Mouse (Mus musculus) heart, embryonic 12.5 days (tissue): ENCODE data around the gene Siae. TPM values are rescaled to one million over a fixed set of nuclear protein-coding genes. Genes with fewer than 3 reads are reported as not detected.

Experiments
- ATAC-seq: fragments of 200-750 bp; cut with Nextera tagmentation; 2 replicates; pipeline ENCODE4 v1.8.0; 2017; ENCODE audit warnings: moderate TSS enrichment, moderate library complexity; ENCODE audit not compliant: insufficient number of reproducible peaks, low FRiP score
- H3K27ac ChIP-seq: fragments of 300-500 bp; sonication (generic); 2 replicates; pipeline ENCODE4 v1.5.1; 2016; ENCODE audit warnings: mild to moderate bottlenecking, moderate library complexity; ENCODE audit not compliant: poor library complexity, severe bottlenecking
- H3K27me3 ChIP-seq: fragments of 300-500 bp; sonication (generic); replicated peaks from 2 replicates; pipeline ENCODE4 v1.6.1; 2016; ENCODE audit warnings: mild to moderate bottlenecking, moderate library complexity
- H3K36me3 ChIP-seq: fragments of 300-500 bp; sonication (generic); 2 replicates; pipeline ENCODE4 v1.6.1; 2016; ENCODE audit warnings: mild to moderate bottlenecking, moderate library complexity
- H3K4me1 ChIP-seq: fragments of 300-500 bp; sonication (generic); replicated peaks from 2 replicates; pipeline ENCODE4 v1.6.1; 2016; ENCODE audit warnings: mild to moderate bottlenecking
- H3K4me2 ChIP-seq: fragments of 300-500 bp; sonication (generic); 2 replicates; pipeline ENCODE4 v1.6.1; 2016; ENCODE audit warnings: mild to moderate bottlenecking, moderate library complexity
- H3K4me3 ChIP-seq: fragments of 300-500 bp; sonication (generic); 2 replicates; pipeline ENCODE4 v1.5.1; 2016; ENCODE audit warnings: mild to moderate bottlenecking
- H3K9ac ChIP-seq: fragments of 300-500 bp; sonication (generic); 2 replicates; pipeline ENCODE4 v1.6.1; 2016; ENCODE audit warnings: mild to moderate bottlenecking, moderate library complexity
- H3K9me3 ChIP-seq: fragments of 300-500 bp; sonication (generic); replicated peaks from 2 replicates; pipeline ENCODE4 v1.6.1; 2016; ENCODE audit warnings: mild to moderate bottlenecking, moderate library complexity
- WGBS: fragments of 180-500 bp; shearing (Covaris S2); methylation state at CpG from one replicate; pipeline ENCODE4 v1.1.7; 2016; 5-methylcytosine and 5-hydroxymethylcytosine counted together
- polyA plus RNA-seq: library from polyadenylated mRNA; unstranded; fragments of >200 nt; fragmentation: Nextera tagmentation; extraction: Ambion mirVana; gene quantifications from 2 replicates; pipeline ENCODE4 v1.2.1, GENCODE M21; 2016

Siae gene
- polyA plus RNA-seq, 1 experiment from 2014 or later, result 11.1 TPM

DNA sequence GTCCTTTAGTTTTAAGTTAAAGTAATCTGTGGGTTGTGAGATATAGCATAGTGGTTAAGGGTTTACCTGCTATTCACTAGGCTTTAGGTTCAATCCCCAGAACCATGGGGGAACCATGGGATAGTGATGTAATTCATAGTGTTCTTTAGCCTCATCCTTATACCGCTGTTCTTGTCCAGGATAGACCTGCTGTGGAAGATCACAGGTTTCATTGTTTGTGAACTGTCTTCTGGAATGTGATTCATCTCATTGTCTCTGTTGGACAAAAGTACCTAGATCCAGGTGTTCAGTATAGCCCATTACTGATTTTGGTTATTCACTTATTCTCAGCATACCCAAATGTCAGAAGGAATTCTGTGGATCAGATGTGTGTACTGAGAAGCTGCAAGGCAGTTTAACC, 71.8 kb downstream of the Siae start:
- peaks cover 11% of the 10 kb centered on the region for H3K4me1 ChIP-seq
- no peak overlapping the region for H3K9ac ChIP-seq
- no peak overlapping the region for H3K4me2 ChIP-seq
- no peak overlapping the region for H3K4me3 ChIP-seq
- H3K9me3 ChIP-seq, result no peaks in the 10 kb centered on the region
- 90% methylated on average over 1 of the region's 1 CpGs for WGBS
- H3K36me3 ChIP-seq, result no peaks in the 10 kb centered on the region; the same call in 1 of the 2 replicates
- no peak overlapping the region for H3K27ac ChIP-seq
- no peak for ATAC-seq
- no peaks in the 10 kb centered on the region for H3K27me3 ChIP-seq

DNA sequence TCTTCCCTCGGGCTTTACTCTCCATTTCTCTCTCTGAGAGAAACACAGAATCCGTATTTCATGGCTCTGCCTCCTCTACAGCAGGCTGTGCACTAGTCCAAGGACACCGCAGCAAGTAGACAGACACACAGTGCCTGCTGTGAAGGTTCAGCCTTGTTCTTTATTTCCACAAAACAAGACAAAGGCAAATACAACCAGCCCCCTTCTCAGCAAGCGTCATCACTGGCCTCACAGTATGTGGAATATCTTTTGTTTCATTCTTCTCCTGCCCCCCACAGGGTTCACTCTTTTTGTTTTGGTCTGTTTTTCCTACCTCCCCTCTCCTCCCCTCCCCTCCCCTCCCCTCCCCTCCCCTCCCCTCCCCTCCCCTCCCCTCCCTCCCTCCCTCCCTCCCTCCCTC, 73.1 kb downstream of the Siae start:
- Histone ChIP-seq H3K9me3 (no peaks in the 10 kb centered on the region), H3K27me3 (no peaks in the 10 kb centered on the region), H3K4me3 (no peak overlapping the region), H3K36me3 (no peaks in the 10 kb centered on the region; the same call in 1 of the 2 replicates), H3K27ac (no peak overlapping the region), H3K9ac (no peak overlapping the region), H3K4me2 (no peak overlapping the region), H3K4me1 (peaks cover 11% of the 10 kb centered on the region)
- no peak for ATAC-seq
- 74% methylated on average over 4 of the region's 4 CpGs for WGBS

DNA sequence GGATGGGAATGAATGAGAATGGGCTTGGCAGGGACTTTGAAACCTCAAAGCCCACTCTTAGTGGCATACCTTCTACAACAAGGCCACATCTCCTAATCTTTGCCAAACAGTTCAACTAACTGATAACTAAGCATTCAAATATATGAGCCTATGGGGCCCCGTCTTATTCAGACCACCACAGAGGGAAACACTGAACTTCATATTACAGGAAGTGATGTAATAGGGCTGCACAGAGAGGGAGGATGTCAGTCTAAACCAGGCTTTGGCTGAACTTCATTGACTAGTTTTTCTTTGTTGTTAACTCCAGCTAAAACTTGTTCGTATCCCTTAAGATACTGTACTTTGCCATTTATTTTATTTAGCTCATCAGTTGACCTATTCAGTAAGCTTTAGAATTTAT, 74.4 kb downstream of the Siae start:
- Histone ChIP-seq H3K4me2 (no peak overlapping the region), H3K27ac (no peak overlapping the region), H3K4me1 (peaks cover 11% of the 10 kb centered on the region), H3K36me3 (no peaks in the 10 kb centered on the region; the same call in 1 of the 2 replicates), H3K9me3 (no peaks in the 10 kb centered on the region), H3K27me3 (no peaks in the 10 kb centered on the region), H3K4me3 (no peak overlapping the region), H3K9ac (no peak overlapping the region)
- 74% methylated on average over 2 of the region's 2 CpGs for WGBS
- ATAC-seq, result no peak

DNA sequence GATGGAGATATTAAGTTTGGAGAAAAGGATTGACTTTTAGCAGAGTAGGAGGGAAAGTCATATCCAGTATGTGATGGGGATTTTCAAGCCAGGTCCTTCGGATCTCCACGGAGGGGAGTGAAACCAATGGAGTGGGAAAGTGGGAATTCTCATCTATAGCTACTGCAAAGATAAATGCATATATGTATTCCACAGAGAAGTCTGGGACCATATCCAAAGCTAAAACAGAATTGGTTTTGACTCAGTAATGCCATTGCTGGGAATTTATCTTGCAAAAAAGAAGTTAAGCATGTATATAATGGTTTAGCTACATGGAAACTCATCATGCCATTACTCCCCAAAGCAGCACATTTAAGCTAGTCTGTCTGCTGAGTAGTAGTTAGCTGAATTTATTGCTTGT, 76.8 kb downstream of the Siae start:
- H3K4me1 ChIP-seq, result no peaks in the 10 kb centered on the region
- no peak overlapping the region for H3K4me2 ChIP-seq
- H3K9me3 ChIP-seq, result no peaks in the 10 kb centered on the region
- no peak overlapping the region for H3K9ac ChIP-seq
- ATAC-seq, result no peak
- H3K4me3 ChIP-seq, result no peak overlapping the region
- H3K27me3 ChIP-seq, result no peaks in the 10 kb centered on the region
- no peaks in the 10 kb centered on the region; the same call in 1 of the 2 replicates for H3K36me3 ChIP-seq
- WGBS, result 83% methylated on average over 2 of the region's 2 CpGs
- H3K27ac ChIP-seq, result no peak overlapping the region

DNA sequence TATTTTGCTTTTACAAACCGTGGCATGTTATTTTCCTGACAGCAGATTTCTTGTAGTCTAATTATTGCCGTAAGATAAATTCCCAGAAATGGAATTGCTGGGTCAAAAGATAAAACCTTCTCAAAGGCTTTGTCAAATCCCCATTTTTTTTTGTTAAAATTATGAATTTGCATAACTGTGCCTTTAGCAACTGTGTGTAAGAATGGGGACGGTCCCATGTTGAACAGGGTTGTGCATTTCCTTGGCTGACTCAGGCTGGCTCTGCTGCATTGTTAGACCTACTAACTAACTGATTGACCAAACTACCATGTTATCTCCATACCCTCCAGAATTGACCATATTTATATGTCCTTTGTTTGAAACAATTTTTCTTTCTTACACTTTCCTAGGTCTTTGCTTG, 78.8 kb downstream of the Siae start:
- Histone ChIP-seq H3K4me2 (no peak overlapping the region), H3K27me3 (no peaks in the 10 kb centered on the region), H3K4me3 (no peak overlapping the region), H3K36me3 (no peaks in the 10 kb centered on the region), H3K9me3 (no peaks in the 10 kb centered on the region), H3K27ac (no peak overlapping the region), H3K4me1 (no peaks in the 10 kb centered on the region), H3K9ac (no peak overlapping the region)
- no peak for ATAC-seq
- WGBS, result 83% methylated on average over 3 of the region's 3 CpGs

DNA sequence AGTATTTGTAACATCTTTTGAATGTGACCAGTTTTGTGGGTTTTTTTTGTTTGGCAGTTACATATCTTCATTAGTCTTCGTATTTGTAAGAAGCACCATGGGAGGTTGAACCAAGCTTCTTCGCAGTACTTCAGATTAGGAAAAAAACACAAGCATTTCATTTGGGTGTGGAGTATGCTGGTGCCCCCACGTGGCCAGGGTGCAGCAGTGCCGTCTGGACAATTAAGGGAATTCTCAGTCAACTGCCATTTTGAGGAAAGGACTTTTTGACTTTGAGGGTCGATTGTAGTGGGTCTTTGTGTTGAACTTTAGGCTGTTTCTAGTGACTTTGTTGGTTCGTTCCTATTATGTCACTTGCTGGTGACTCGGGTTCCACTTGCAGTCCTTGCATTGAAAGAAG, 80.8 kb downstream of the Siae start:
- H3K27ac ChIP-seq, result no peak overlapping the region
- 14% methylated on average over 7 of the region's 7 CpGs for WGBS

DNA sequence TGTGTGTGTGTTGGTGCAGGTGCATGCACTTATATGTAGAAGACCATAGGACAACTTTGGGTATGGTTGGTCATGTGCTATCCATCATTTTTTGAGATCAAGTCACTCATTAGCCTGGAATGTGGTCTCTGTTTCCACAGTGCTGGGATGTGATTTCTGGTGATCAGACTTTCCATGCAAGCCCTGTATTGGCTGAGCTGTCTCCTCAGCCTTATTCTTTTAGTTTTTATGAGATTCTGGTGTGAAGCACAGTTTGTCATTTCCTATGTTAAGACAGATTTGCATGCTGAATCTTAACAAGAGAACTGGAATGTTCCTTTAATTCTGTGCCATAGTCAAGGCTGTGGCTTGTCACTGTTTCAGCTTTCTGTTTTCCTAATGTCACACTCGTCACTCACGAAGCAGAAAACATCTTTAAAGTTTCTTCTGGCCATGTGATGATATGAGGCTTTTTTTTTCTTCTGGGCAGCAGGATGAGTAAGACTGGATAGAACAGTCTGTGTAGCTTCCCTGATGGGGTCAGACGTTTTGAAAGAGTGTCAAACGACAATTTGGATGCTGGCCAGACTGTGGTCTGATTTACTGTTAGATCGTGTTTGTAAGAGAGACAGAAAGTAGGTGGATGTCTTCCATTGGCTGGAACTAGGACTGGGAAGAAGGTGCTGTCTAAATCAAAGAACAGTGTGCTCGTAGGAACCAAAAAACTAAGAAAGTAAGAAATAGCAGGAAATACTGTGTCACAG, 81.5 kb downstream of the Siae start:
- Histone ChIP-seq H3K27ac (no peak overlapping the region), H3K9me3 (no peaks in the 10 kb centered on the region), H3K4me1 (no peaks in the 10 kb centered on the region), H3K27me3 (no peaks in the 10 kb centered on the region), H3K9ac (no peak overlapping the region), H3K4me3 (no peak overlapping the region), H3K36me3 (no peaks in the 10 kb centered on the region), H3K4me2 (no peak overlapping the region)
- no peak for ATAC-seq
- WGBS, result 49% methylated on average over 6 of the region's 6 CpGs

More for the DNA sequence above, 80.8 kb downstream of the Siae start:
- H3K9me3 ChIP-seq, result no peaks in the 10 kb centered on the region
- no peaks in the 10 kb centered on the region for H3K4me1 ChIP-seq
- H3K36me3 ChIP-seq, result no peaks in the 10 kb centered on the region
- H3K27me3 ChIP-seq, result no peaks in the 10 kb centered on the region
- H3K9ac ChIP-seq, result no peak overlapping the region
- H3K4me2 ChIP-seq, result no peak overlapping the region
- ATAC-seq, result no peak
- H3K4me3 ChIP-seq, result no peak overlapping the region

DNA sequence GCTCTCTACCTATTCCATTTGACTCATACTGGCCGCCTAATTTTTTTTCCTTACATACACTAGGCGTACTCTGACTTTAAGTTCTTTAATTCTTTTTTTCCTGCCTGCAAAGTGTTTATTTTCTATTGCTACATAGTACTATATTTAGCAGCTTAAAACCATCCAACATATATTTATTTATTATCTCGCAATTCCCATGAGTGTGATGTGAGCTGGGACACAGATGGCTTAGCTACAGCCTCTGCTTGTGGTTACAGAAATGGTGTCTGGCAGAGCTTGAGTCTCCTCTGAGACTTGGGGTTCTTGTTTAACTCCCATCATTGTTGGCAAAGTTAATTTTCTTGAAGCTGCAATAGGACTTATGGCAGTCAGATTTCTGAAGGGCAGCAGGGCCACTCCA, 83.2 kb downstream of the Siae start:
- Histone ChIP-seq H3K4me1 (no peaks in the 10 kb centered on the region), H3K36me3 (peaks cover 3% of the 10 kb centered on the region), H3K9ac (no peak overlapping the region), H3K4me2 (no peak overlapping the region), H3K27ac (no peak overlapping the region), H3K9me3 (no peaks in the 10 kb centered on the region), H3K27me3 (no peaks in the 10 kb centered on the region), H3K4me3 (no peak overlapping the region)
- WGBS, result 77% methylated on average over 3 of the region's 3 CpGs
- no peak for ATAC-seq

DNA sequence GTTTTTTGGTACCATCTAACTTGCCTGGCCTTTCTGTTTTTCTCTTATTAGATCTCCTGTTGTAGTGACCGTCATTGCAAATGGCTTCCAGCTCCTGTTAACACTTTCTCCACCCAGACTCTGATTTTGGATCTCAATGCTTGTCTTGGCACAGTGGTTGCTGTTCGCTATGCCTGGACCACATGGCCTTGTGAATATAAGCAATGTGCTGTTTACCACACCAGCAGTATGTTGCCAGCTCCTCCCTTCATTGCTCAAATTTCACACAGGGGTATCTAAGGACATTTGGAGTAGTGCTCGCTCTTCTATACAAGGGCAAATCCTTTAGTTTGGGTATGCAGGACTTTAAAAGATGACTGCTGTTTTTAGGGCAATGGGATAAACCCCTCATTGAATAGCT, 90.7 kb downstream of the Siae start:
- H3K27me3 ChIP-seq, result no peaks in the 10 kb centered on the region
- peaks cover 46% of the 10 kb centered on the region for H3K36me3 ChIP-seq
- H3K27ac ChIP-seq, result no peak overlapping the region
- no peak overlapping the region for H3K4me3 ChIP-seq
- H3K4me2 ChIP-seq, result no peak overlapping the region
- WGBS, result 75% methylated on average over 3 of the region's 3 CpGs
- no peaks in the 10 kb centered on the region for H3K9me3 ChIP-seq
- no peaks in the 10 kb centered on the region for H3K4me1 ChIP-seq
- no peak overlapping the region for H3K9ac ChIP-seq
- ATAC-seq, result no peak

DNA sequence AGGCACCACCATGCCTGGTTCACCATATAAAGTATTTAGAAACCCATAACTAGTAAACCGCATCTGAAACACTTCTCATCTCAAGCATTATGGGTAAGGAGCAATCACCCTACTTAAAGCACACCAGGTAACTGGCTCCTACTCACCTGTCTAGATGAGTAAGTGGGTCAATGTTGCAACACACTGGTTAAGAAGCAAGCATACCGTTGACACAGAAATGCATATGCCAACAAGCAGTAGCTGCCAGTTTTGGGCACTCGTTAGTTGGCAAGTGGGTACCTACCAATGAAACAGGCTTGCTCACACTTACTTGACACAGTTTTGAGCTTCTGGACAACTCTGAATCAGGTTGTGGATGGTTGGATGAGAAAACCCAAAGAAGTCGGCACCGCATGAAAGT, 95.1 kb downstream of the Siae start:
- H3K4me1 ChIP-seq, result peaks cover 17% of the 10 kb centered on the region
- ATAC-seq, result no peak
- 94% methylated on average over 5 of the region's 5 CpGs for WGBS
- H3K4me3 ChIP-seq, result no peak overlapping the region
- H3K27ac ChIP-seq, result no peak overlapping the region
- peaks cover 76% of the 10 kb centered on the region for H3K36me3 ChIP-seq
- H3K27me3 ChIP-seq, result no peaks in the 10 kb centered on the region
- no peaks in the 10 kb centered on the region for H3K9me3 ChIP-seq
- H3K4me2 ChIP-seq, result no peak overlapping the region
- H3K9ac ChIP-seq, result no peak overlapping the region

DNA sequence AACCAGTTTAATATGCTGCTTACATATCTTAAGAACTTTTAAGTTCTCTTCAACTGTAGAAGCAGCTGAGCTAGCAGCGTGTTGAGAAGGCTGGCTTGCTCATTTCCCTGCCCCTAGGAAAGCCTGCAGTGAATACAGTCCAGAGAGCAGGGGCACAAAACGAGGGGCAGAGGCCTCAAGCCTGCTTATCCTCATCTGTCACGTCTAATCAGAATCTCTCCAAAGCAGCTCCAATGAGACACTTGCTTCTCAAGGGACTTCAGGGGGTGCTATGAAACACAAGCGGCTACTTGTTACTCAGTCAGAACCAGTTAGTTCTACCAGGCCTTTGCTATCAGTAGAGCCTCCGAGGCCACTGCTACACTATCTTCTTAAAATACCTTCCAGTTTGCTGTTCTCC, 98.3 kb downstream of the Siae start:
- Histone ChIP-seq H3K27me3 (no peaks in the 10 kb centered on the region), H3K9me3 (no peaks in the 10 kb centered on the region), H3K9ac (peak overlapping the region; percentile 40; the same call in 1 of the 2 replicates), H3K4me2 (peak overlapping the region; percentile 1; the same call in 1 of the 2 replicates), H3K27ac (peak overlapping the region; percentile 82), H3K4me1 (peaks cover 20% of the 10 kb centered on the region), H3K36me3 (peaks cover 58% of the 10 kb centered on the region), H3K4me3 (no peak overlapping the region)
- no peak for ATAC-seq
- 31% methylated on average over 5 of the region's 5 CpGs for WGBS

DNA sequence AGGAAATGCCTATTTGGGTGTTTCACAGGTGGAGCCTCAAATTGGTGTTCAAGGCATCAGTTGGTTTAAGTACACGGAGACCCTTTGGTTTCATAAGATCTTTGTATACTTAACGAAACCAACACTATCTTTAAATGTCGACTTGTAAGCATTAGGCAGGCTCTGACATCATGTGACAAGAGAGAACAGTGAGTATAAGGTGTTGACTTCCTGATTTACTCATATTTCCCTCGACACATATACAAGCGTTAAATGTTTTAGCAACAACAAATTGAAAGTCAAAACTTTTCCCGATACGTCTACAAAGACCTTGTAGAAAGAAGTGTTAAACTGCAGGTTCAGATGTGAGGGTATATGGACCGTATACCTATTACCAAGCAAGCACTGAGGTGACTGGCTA, 100.5 kb downstream of the Siae start:
- 45% methylated on average over 8 of the region's 8 CpGs for WGBS
- Histone ChIP-seq H3K4me2 (peak overlapping the region; percentile 83), H3K27me3 (no peaks in the 10 kb centered on the region), H3K9ac (peak overlapping the region; percentile 84), H3K27ac (0 out of 2 replicates have a peak overlapping the region, but pooled peaks have one; percentile 90), H3K9me3 (no peaks in the 10 kb centered on the region), H3K4me1 (peaks cover 20% of the 10 kb centered on the region), H3K36me3 (peaks cover 36% of the 10 kb centered on the region), H3K4me3 (peak overlapping the region; percentile 66)
- no peak for ATAC-seq
